Mouse (Mus musculus) right cerebral cortex, postnatal 25 days (tissue): ENCODE results near the gene Defb47.

ENCODE experiments used
- DNase-seq: peaks from one replicate; pipeline ENCODE4 v3.0.0; 2022

Defb47 gene

GRCm38 (mm10) chr14:62997777-62998176 is at the start of gene Defb47:
Gene Defb47 (plus strand): TSS chr14:62998077.
- DNase-seq = no peak

GRCm38 (mm10) chr14:62956091-62956490 is 41.8 kb upstream of the Defb47 start:
- no peak for DNase-seq

- no peak for DNase-seq
Observed at GRCm38 (mm10) chr14:62963632-62964031, 34.2 kb upstream of the Defb47 start.

GRCm38 (mm10) chr14:62965342-62965741 is 32.5 kb upstream of the Defb47 start:
- no peak for DNase-seq

- DNase-seq = no peak
Observed at GRCm38 (mm10) chr14:62965811-62966520, 31.9 kb upstream of the Defb47 start.

GRCm38 (mm10) chr14:62975046-62975445 is 22.8 kb upstream of the Defb47 start:
- DNase-seq = peak; percentile 15

GRCm38 (mm10) chr14:62979815-62980214 is 18.1 kb upstream of the Defb47 start:
- DNase-seq = no peak

- no peak for DNase-seq
Observed at GRCm38 (mm10) chr14:62984410-62984809, 13.5 kb upstream of the Defb47 start, which contains the start of gene Defb48. Gene Defb48 (minus strand): TSS chr14:62984510.

GRCm38 (mm10) chr14:62991271-62991670 is 6.6 kb upstream of the Defb47 start:
- DNase-seq = no peak

GRCm38 (mm10) chr14:62991849-62992510 is 5.9 kb upstream of the Defb47 start:
- DNase-seq = no peak

- DNase-seq = no peak
Observed at GRCm38 (mm10) chr14:62998977-62999376, 1.1 kb downstream of the Defb47 start.

- no peak for DNase-seq
Observed at GRCm38 (mm10) chr14:63002588-63002987, 4.7 kb downstream of the Defb47 start.

- no peak for DNase-seq
Observed at GRCm38 (mm10) chr14:63011471-63011870, 13.6 kb downstream of the Defb47 start, which contains the start of gene Defb43. Gene Defb43 (plus strand): TSS chr14:63011771.

- DNase-seq = no peak
Observed at GRCm38 (mm10) chr14:63013082-63013481, 15.2 kb downstream of the Defb47 start.

GRCm38 (mm10) chr14:63014667-63015066 is 16.8 kb downstream of the Defb47 start:
- DNase-seq = no peak

GRCm38 (mm10) chr14:63020524-63021156 is 22.8 kb downstream of the Defb47 start:
- peak; percentile 11 for DNase-seq

- no peak for DNase-seq
Observed at GRCm38 (mm10) chr14:63046691-63047090, 48.8 kb downstream of the Defb47 start, which contains the start of gene Defb42. Gene Defb42 (plus strand): TSS chr14:63046991.

- no peak for DNase-seq
Observed at GRCm38 (mm10) chr14:63049910-63050370, 52.1 kb downstream of the Defb47 start, which contains the start of gene Defb30. Gene Defb30 (minus strand): TSS chr14:63049960.
